Mouse (Mus musculus) kidney, postnatal 0 days (tissue): Measurements from ENCODE around the gene Vps52. TPM values are rescaled to one million over a fixed set of nuclear protein-coding genes. Genes with fewer than 3 reads are reported as not detected.
A peak's percentile ranks its signal among the peaks of the same experiment; 100 is the strongest.

ENCODE experiments used
- ATAC-seq: fragments of 200-750 bp; cut with Nextera tagmentation; replicated peaks from 2 replicates; pipeline ENCODE4 v1.8.0; 2017; ENCODE audit warnings: low read depth, moderate number of reproducible peaks, moderate TSS enrichment, moderate library complexity; ENCODE audit not compliant: low FRiP score
- DNase-seq: peaks from one replicate; pipeline ENCODE4 v3.0.0-alpha.2; 2016; ENCODE audit warnings: low spot score
- H3K27ac ChIP-seq: fragments of 300-500 bp; sonication (generic); 2 replicates; pipeline ENCODE4 v1.5.1; 2014; ENCODE audit warnings: mild to moderate bottlenecking
- H3K27me3 ChIP-seq: fragments of 300-500 bp; sonication (generic); 2 replicates; pipeline ENCODE4 v1.6.1; 2014; ENCODE audit warnings: low read length, mixed read lengths; ENCODE audit not compliant: insufficient read depth
- H3K36me3 ChIP-seq: fragments of 300-500 bp; sonication (generic); 2 replicates; pipeline ENCODE4 v1.6.1; 2014; ENCODE audit warnings: low read length, mixed read lengths; ENCODE audit not compliant: insufficient read depth
- H3K4me1 ChIP-seq: fragments of 300-500 bp; sonication (generic); replicated peaks from 2 replicates; pipeline ENCODE4 v1.6.1; 2014; ENCODE audit warnings: antibody characterized with exemption, low read length, mixed read lengths; ENCODE audit not compliant: insufficient read depth
- H3K4me2 ChIP-seq: fragments of 300-500 bp; sonication (generic); 2 replicates; pipeline ENCODE4 v1.6.1; 2014; ENCODE audit warnings: mild to moderate bottlenecking, low read length, moderate library complexity, mixed read lengths
- H3K4me3 ChIP-seq: fragments of 300-500 bp; sonication (generic); replicated peaks from 2 replicates; pipeline ENCODE4 v1.5.1; 2014; ENCODE audit warnings: low read depth, low read length
- H3K9ac ChIP-seq: fragments of 300-500 bp; sonication (generic); 2 replicates; pipeline ENCODE4 v1.6.1; 2014; ENCODE audit warnings: low read depth, low read length
- H3K9me3 ChIP-seq: fragments of 300-500 bp; sonication (generic); replicated peaks from 2 replicates; pipeline ENCODE4 v1.6.1; 2016; ENCODE audit warnings: low read length, inconsistent platforms, mixed read lengths
- CTCF ChIP-seq: IDR thresholded peaks from 2 replicates; pipeline ENCODE4 v1.5.1; 2016; ENCODE audit warnings: antibody characterized with exemption, low read depth, mild to moderate bottlenecking, moderate library complexity
- WGBS: fragments of 180-500 bp; shearing (Covaris S2); extraction: QIAGEN DNeasy Blood & Tissue Kit; methylation state at CpG from one replicate; pipeline ENCODE4 v1.1.7; 2014; 5-methylcytosine and 5-hydroxymethylcytosine counted together
- polyA plus RNA-seq: library from polyadenylated mRNA; unstranded; fragments of >200 nt; fragmentation: Nextera tagmentation; extraction: Ambion mirVana; gene quantifications from 2 replicates; pipeline ENCODE4 v1.2.1, GENCODE M21; 2015

The Vps52 gene
- polyA plus RNA-seq, 1 experiment from 2014 or later = 37.7 TPM

GRCm38 (mm10) chr17:33972691-33973090 lies 17.1 kb downstream of the Vps52 start:
- Histone ChIP-seq H3K36me3 (no peaks in the 10 kb centered on the region), H3K9me3 (no peaks in the 10 kb centered on the region), H3K4me2 (no peak overlapping the region), H3K4me1 (no peaks in the 10 kb centered on the region), H3K27me3 (0 out of 2 replicates have a peak, but pooled peaks cover 2% of the 10 kb centered on the region), H3K4me3 (no peak overlapping the region), H3K9ac (no peak overlapping the region), H3K27ac (no peak overlapping the region)
- no peak for TF ChIP-seq CTCF
- WGBS = 0% methylated on average over 1 of the region's 1 CpGs
- peak; percentile 80 for DNase-seq
- ATAC-seq = no peak

GRCm38 (mm10) chr17:33973572-33973971 lies 18.0 kb downstream of the Vps52 start:
- no peak for ATAC-seq
- H3K4me2 ChIP-seq = no peak overlapping the region
- WGBS = 59% methylated on average over 3 of the region's 3 CpGs

GRCm38 (mm10) chr17:33977861-33978557 lies 22.4 kb downstream of the Vps52 start:
- Histone ChIP-seq H3K9me3 (no peaks in the 10 kb centered on the region), H3K9ac (peak overlapping the region; percentile 50), H3K36me3 (no peaks in the 10 kb centered on the region), H3K27me3 (peaks cover 6% of the 10 kb centered on the region; the same call in 1 of the 2 replicates), H3K4me3 (peak overlapping the region; percentile 38), H3K4me1 (peaks cover 10% of the 10 kb centered on the region; the same call in 1 of the 2 replicates), H3K27ac (no peak overlapping the region), H3K4me2 (peak overlapping the region; percentile 75)
- TF ChIP-seq CTCF = no peak
- 1% methylated on average over 57 of the region's 57 CpGs for WGBS
- no peak for ATAC-seq
- no peak for DNase-seq

More at GRCm38 (mm10) chr17:33973572-33973971, 18.0 kb downstream of the Vps52 start:
- Histone ChIP-seq H3K4me3 (no peak overlapping the region), H3K27ac (no peak overlapping the region), H3K4me1 (peaks cover 3% of the 10 kb centered on the region; the same call in 1 of the 2 replicates), H3K27me3 (0 out of 2 replicates have a peak, but pooled peaks cover 6% of the 10 kb centered on the region), H3K9me3 (no peaks in the 10 kb centered on the region), H3K36me3 (no peaks in the 10 kb centered on the region), H3K9ac (no peak overlapping the region)
- TF ChIP-seq CTCF = no peak
- DNase-seq = no peak

GRCm38 (mm10) chr17:33978631-33979031 lies 23.0 kb downstream of the Vps52 start:
- Histone ChIP-seq H3K9me3 (no peaks in the 10 kb centered on the region), H3K4me1 (peaks cover 10% of the 10 kb centered on the region; the same call in 1 of the 2 replicates), H3K36me3 (no peaks in the 10 kb centered on the region), H3K9ac (peak overlapping the region; percentile 50), H3K4me3 (peak overlapping the region; percentile 38), H3K4me2 (peak overlapping the region; percentile 75), H3K27me3 (peaks cover 6% of the 10 kb centered on the region; the same call in 1 of the 2 replicates), H3K27ac (no peak overlapping the region)
- 0 out of 2 replicates have a peak, but pooled peaks have one; percentile 1 for TF ChIP-seq CTCF
- peak; percentile 56 for DNase-seq
- WGBS = 2% methylated on average over 15 of the region's 17 CpGs
- peak; percentile 87 for ATAC-seq

GRCm38 (mm10) chr17:33979512-33980050 lies 24.0 kb downstream of the Vps52 start:
- no peak for DNase-seq
- Histone ChIP-seq H3K9ac (no peak overlapping the region), H3K4me1 (peaks cover 10% of the 10 kb centered on the region; the same call in 1 of the 2 replicates), H3K4me2 (no peak overlapping the region), H3K4me3 (no peak overlapping the region), H3K27ac (no peak overlapping the region), H3K27me3 (peaks cover 6% of the 10 kb centered on the region; the same call in 1 of the 2 replicates), H3K9me3 (no peaks in the 10 kb centered on the region), H3K36me3 (no peaks in the 10 kb centered on the region)
- no peak for ATAC-seq
- 62% methylated on average over 6 of the region's 6 CpGs for WGBS
- TF ChIP-seq CTCF = no peak

GRCm38 (mm10) chr17:33980181-33981035 lies 24.8 kb downstream of the Vps52 start:
- Histone ChIP-seq H3K9ac (no peak overlapping the region), H3K4me1 (peaks cover 10% of the 10 kb centered on the region; the same call in 1 of the 2 replicates), H3K4me2 (no peak overlapping the region), H3K27ac (peak overlapping the region; percentile 26; the same call in 1 of the 2 replicates), H3K9me3 (no peaks in the 10 kb centered on the region), H3K4me3 (no peak overlapping the region), H3K36me3 (no peaks in the 10 kb centered on the region), H3K27me3 (peaks cover 6% of the 10 kb centered on the region; the same call in 1 of the 2 replicates)
- ATAC-seq (no peak; the same call in 1 of the 2 replicates), DNase-seq (no peak)
- TF ChIP-seq CTCF = no peak
- 70% methylated on average over 19 of the region's 19 CpGs for WGBS
